ENCODE assay signal across 15 mouse cellular contexts in genomic region chr9:31097088-31098082, GRCm38 (mm10). TPM values are rescaled to one million over a fixed set of nuclear protein-coding genes. Genes with fewer than 3 reads are reported as not detected.
DNase-seq lines count a peak whose midpoint lies in the region; ATAC-seq and TF ChIP-seq lines count a peak whose summit lies in the region.
"Had no signal": no experiment of that assay in that cellular context is flagged by ENCODE, and none has a peak within 500 bp of the region (broad histone marks: within the 10 kb centered on the region; RNA-seq: fewer than 3 reads in every experiment).

No protein-coding gene starts in this region.

- H3K4me1 ChIP-seq in hindbrain, embryonic 16.5 days (ENCODE audit: control insufficient read depth, insufficient read depth, low read depth, low read length) = no peaks in the 10 kb centered on the region; the same call in 1 of the 2 replicates
- no peaks in the 10 kb centered on the region for H3K4me1 ChIP-seq in hindbrain, embryonic 13.5 days (replicated peaks)
- H3K4me1 ChIP-seq in lung, embryonic 16.5 days (replicated peaks; ENCODE audit: control insufficient read depth, insufficient read depth, low read length) = peaks cover 4% of the 10 kb centered on the region; the same call in 1 of the 2 replicates
- H3K4me1 ChIP-seq: forebrain, embryonic 15.5 days; liver, embryonic 13.5 days had no signal

- no peaks in the 10 kb centered on the region for H3K9me3 ChIP-seq in hindbrain, embryonic 16.5 days (ENCODE audit: control insufficient read depth, low read length)
- H3K9me3 ChIP-seq in hindbrain, embryonic 13.5 days = no peaks in the 10 kb centered on the region
- H3K9me3 ChIP-seq in lung, embryonic 16.5 days (ENCODE audit: control insufficient read depth, low read length) = peaks cover 3% of the 10 kb centered on the region; the same call in 1 of the 2 replicates
- H3K9me3 ChIP-seq: forebrain, embryonic 15.5 days; liver, embryonic 13.5 days had no signal

- whole genome bisulfite sequencing in hindbrain, embryonic 16.5 days = 75% methylated on average over 20 of the region's 20 CpGs
- 81% methylated on average over 20 of the region's 20 CpGs for WGBS in hindbrain, embryonic 13.5 days
- 64% methylated on average over 20 of the region's 20 CpGs for WGBS in lung, embryonic 16.5 days

- no peak for DNase-seq in frontal cortex, postnatal 25 days (ENCODE audit: low spot score in 2 of 2)
- DNase-seq in lung, postnatal 4 days = no peak
- DNase-seq in brain, embryonic 14.5 days (ENCODE audit: low read depth) = peak; percentile 29
- no peak for DNase-seq in cerebellum, adult 11 months
- DNase-seq: cerebellum, adult 9-11 months; gastrocnemius, postnatal 25 days; kidney, postnatal 10 days; liver, embryonic 13.5 days; thymus, postnatal 14 days had no signal

- no peak overlapping the region for H3K9ac ChIP-seq in hindbrain, embryonic 16.5 days (ENCODE audit: low read depth, low read length)
- H3K9ac ChIP-seq in hindbrain, embryonic 13.5 days = no peak overlapping the region
- no peak overlapping the region for H3K9ac ChIP-seq in lung, embryonic 16.5 days (ENCODE audit: low read length)
- H3K9ac ChIP-seq: forebrain, embryonic 15.5 days; liver, embryonic 13.5 days had no signal

- TF ChIP-seq POLR2A in brain, embryonic 14.5 days (IDR thresholded peaks at IDR 0.05; ENCODE audit: borderline replicate concordance, extremely low read depth, insufficient read depth, insufficient read length, poor library complexity, severe bottlenecking) = no peak

- H3K4me2 ChIP-seq in hindbrain, embryonic 16.5 days (ENCODE audit: low read length) = no peak overlapping the region
- H3K4me2 ChIP-seq in hindbrain, embryonic 13.5 days = no peak overlapping the region
- H3K4me2 ChIP-seq in lung, embryonic 16.5 days (ENCODE audit: low read depth, low read length) = no peak overlapping the region
- H3K4me2 ChIP-seq: forebrain, embryonic 15.5 days; liver, embryonic 13.5 days had no signal

- no peak for TF ChIP-seq CTCF in brain, embryonic 14.5 days (IDR thresholded peaks at IDR 0.05; ENCODE audit: borderline replicate concordance, extremely low read depth, insufficient read depth, insufficient read length)

- ATAC-seq in frontal cortex, adult (ENCODE audit: low TSS enrichment) = peak; percentile 44; the same call in 1 of the 2 replicates
- peak; percentile 67; the same call in 1 of the 2 replicates for ATAC-seq in hindbrain, embryonic 16.5 days
- no peak for ATAC-seq in hindbrain, embryonic 13.5 days (ENCODE audit: low FRiP score)
- ATAC-seq in lung, embryonic 16.5 days (ENCODE audit: low read depth) = peak; percentile 47; the same call in 1 of the 2 replicates
- ATAC-seq: activated CD4-positive, CD25-positive, alpha-beta regulatory T cell, adult 4 months; forebrain, embryonic 15.5 days had no signal

- no peak overlapping the region for H3K4me3 ChIP-seq in hindbrain, embryonic 16.5 days (ENCODE audit: low read length)
- H3K4me3 ChIP-seq in hindbrain, embryonic 13.5 days = no peak overlapping the region
- no peak overlapping the region for H3K4me3 ChIP-seq in lung, embryonic 16.5 days (ENCODE audit: low read length)
- H3K4me3 ChIP-seq: forebrain, embryonic 15.5 days; liver, embryonic 13.5 days had no signal

- H3K36me3 ChIP-seq in hindbrain, embryonic 16.5 days (ENCODE audit: control insufficient read depth, insufficient read depth, low read length) = no peaks in the 10 kb centered on the region
- no peaks in the 10 kb centered on the region for H3K36me3 ChIP-seq in hindbrain, embryonic 13.5 days
- peaks cover 7% of the 10 kb centered on the region; the same call in 1 of the 2 replicates for H3K36me3 ChIP-seq in lung, embryonic 16.5 days (ENCODE audit: control insufficient read depth, insufficient read depth, low read length)
- H3K36me3 ChIP-seq: forebrain, embryonic 15.5 days; liver, embryonic 13.5 days had no signal

- no peaks in the 10 kb centered on the region for H3K27me3 ChIP-seq in hindbrain, embryonic 16.5 days (replicated peaks; ENCODE audit: control insufficient read depth, insufficient read depth, low read length)
- no peaks in the 10 kb centered on the region for H3K27me3 ChIP-seq in hindbrain, embryonic 13.5 days
- no peaks in the 10 kb centered on the region for H3K27me3 ChIP-seq in lung, embryonic 16.5 days (ENCODE audit: control insufficient read depth, insufficient read depth, low read depth, low read length)
- H3K27me3 ChIP-seq: forebrain, embryonic 15.5 days; liver, embryonic 13.5 days had no signal

- H3K27ac ChIP-seq in hindbrain, embryonic 16.5 days (ENCODE audit: low read depth, low read length) = no peak overlapping the region
- no peak overlapping the region for H3K27ac ChIP-seq in hindbrain, embryonic 13.5 days
- no peak overlapping the region for H3K27ac ChIP-seq in lung, embryonic 16.5 days (ENCODE audit: low read length)
- H3K27ac ChIP-seq: forebrain, embryonic 15.5 days; liver, embryonic 13.5 days had no signal

RNA-seq across cellular contexts. Expression of gene St14, which starts 34.3 kb away (rescaled TPM):
- polyA plus RNA-seq in hindbrain, embryonic 16.5 days (2015; fragmentation: Nextera tagmentation; extraction: Ambion mirVana) = 0.93 and 1.2 TPM in 2 replicates
- 0.42 and 0.71 TPM in 2 replicates for polyA plus RNA-seq in hindbrain, embryonic 13.5 days (2015; fragmentation: Nextera tagmentation; extraction: Ambion mirVana)
- 58.3 and 58.6 TPM in 2 replicates for polyA plus RNA-seq in lung, embryonic 16.5 days (2015; fragmentation: Nextera tagmentation; extraction: Ambion mirVana)
- 1.00 and 1.7 TPM in 2 replicates for polyA plus RNA-seq in brain, embryonic 14.5 days (2012; rRNA removed)

Comparison
In these comparisons a context has a peak if more than half of its experiments do, and no peak if none do; other contexts are left out.
1. RNA of gene St14, which starts 34.3 kb away (polyA plus RNA-seq): 58.3 to 58.6 TPM in lung, embryonic 16.5 days; 1.00 to 1.7 TPM in brain, embryonic 14.5 days, 0.93 to 1.2 TPM in hindbrain, embryonic 16.5 days and 0.42 to 0.71 TPM in hindbrain, embryonic 13.5 days; every median in the first group is over 10 times any median in the second.